Comparison of ENCODE assay signal across 8 mouse cellular contexts in genomic region chr11:116368116-116368515, GRCm38 (mm10). TPM values are rescaled to one million over a fixed set of nuclear protein-coding genes. Genes with fewer than 3 reads are reported as not detected.
DNase-seq lines count a peak whose midpoint lies in the region; TF ChIP-seq lines count a peak whose summit lies in the region.

No protein-coding gene starts in this region.

- intact Hi-C loops in heart, postnatal 10 days (cut with DNase I), result loop anchor here (1.0 kb wide), 1 partner anchor 49 kb away; no protein-coding TSS in a partner anchor

- H3K4me3 ChIP-seq in bone marrow macrophage, adult 2 months (ENCODE audit: insufficient read depth, low read length), result no peak overlapping the region

- TF ChIP-seq POLR2A in bone marrow macrophage, adult 2 months (IDR thresholded peaks at IDR 0.05; ENCODE audit: borderline replicate concordance, low read depth, low read length), result no peak

- H3K27ac ChIP-seq in bone marrow macrophage, adult 2 months (ENCODE audit: insufficient read depth, low read depth, low read length), result no peak overlapping the region

- peak; percentile 46; the same call in 1 of the 2 replicates for TF ChIP-seq CTCF in bone marrow macrophage, adult 2 months (IDR thresholded peaks at IDR 0.05; ENCODE audit: low read depth, low read length)

- H3K4me1 ChIP-seq in bone marrow macrophage, adult 2 months (ENCODE audit: control insufficient read depth, insufficient read depth, low read length), result peaks cover 27% of the 10 kb centered on the region

- DNase-seq in MEL-GATA-1-ER (ENCODE audit: extremely low read depth, low read depth), result peak; percentile 78
- DNase-seq in fat pad, adult 2 months (ENCODE audit: extremely low read depth, low read depth, low spot score), result peak; percentile 13
- peak; percentile 82 to 86 for DNase-seq in heart, postnatal 10 days
- peak; percentile 70 for DNase-seq in layer of hippocampus, adult 9-11 months
- DNase-seq in lung, postnatal 4 days, result peak; percentile 84 to 87
- peak; percentile 86 for DNase-seq in right cerebral cortex, postnatal 4 days
- DNase-seq in urinary bladder, postnatal 4 days (ENCODE audit: low spot score in 2 of 2), result peak; percentile 75 to 87

RNA-seq across cellular contexts. Expression of gene Foxj1, which starts 32.9 kb away (rescaled TPM):
- not detected in 2 replicates for polyA plus RNA-seq in bone marrow macrophage, adult 2 months (2012; ENCODE audit: insufficient read depth, insufficient read length, missing spikeins)
- not detected for total RNA-seq in heart, postnatal 10 days (2021)

RNA-seq across cellular contexts. Expression of gene Rnf157, which starts 44.7 kb away (rescaled TPM):
- 12.3 and 12.4 TPM in 2 replicates for polyA plus RNA-seq in bone marrow macrophage, adult 2 months (2012; ENCODE audit: insufficient read depth, insufficient read length, missing spikeins)
- total RNA-seq in heart, postnatal 10 days (2021), result 10 to 100 TPM; 10.0 TPM

Comparison
In these comparisons a context has a peak if more than half of its experiments do, and no peak if none do; other contexts are left out.
1. DNase-seq: peak in every context shown above with its lines; median percentile 86 in right cerebral cortex, postnatal 4 days; 86 in lung, postnatal 4 days; 84 in heart, postnatal 10 days; 81 in urinary bladder, postnatal 4 days; 78 in MEL-GATA-1-ER; 70 in layer of hippocampus, adult 9-11 months; 13 in fat pad, adult 2 months.